Mouse (Mus musculus) naive thymus-derived CD4-positive, alpha-beta T cell, adult 2 months (primary cell): ENCODE data around the gene Trpc1.

Experiments
- DNase-seq: peaks from one replicate; pipeline ENCODE4 v3.0.0-alpha.2; 2011; ENCODE audit warnings: low read depth

The Trpc1 gene

GRCm38 (mm10) chr9:95696581-95696980 is 53.6 kb downstream of the Trpc1 start:
- no peak for DNase-seq

DNA sequence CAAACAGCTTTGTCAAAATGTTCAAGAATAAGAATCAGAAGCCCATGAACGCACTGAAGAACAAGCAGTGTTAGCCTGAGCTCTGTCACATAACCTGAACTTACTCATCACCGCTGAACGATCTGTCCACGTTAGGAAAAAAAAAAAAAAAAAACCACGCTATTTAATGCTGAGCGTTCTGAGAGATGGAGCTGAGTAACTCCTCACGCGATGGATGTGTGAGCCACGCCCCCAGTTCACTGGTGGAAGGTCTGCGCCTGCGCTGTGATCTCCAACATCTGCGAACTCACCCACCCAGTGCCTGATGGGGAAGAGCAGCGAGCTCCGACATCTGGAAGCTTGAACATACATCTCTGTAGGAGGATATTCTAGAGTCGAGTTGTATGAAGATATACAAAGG is 55.2 kb downstream of the Trpc1 start:
- DNase-seq = no peak

GRCm38 (mm10) chr9:95694526-95694925 is 55.6 kb downstream of the Trpc1 start:
- DNase-seq = no peak

- DNase-seq = no peak
Measured at GRCm38 (mm10) chr9:95693528-95694100, 56.6 kb downstream of the Trpc1 start.

GRCm38 (mm10) chr9:95692823-95693222 is 57.4 kb downstream of the Trpc1 start:
- DNase-seq = no peak

DNA sequence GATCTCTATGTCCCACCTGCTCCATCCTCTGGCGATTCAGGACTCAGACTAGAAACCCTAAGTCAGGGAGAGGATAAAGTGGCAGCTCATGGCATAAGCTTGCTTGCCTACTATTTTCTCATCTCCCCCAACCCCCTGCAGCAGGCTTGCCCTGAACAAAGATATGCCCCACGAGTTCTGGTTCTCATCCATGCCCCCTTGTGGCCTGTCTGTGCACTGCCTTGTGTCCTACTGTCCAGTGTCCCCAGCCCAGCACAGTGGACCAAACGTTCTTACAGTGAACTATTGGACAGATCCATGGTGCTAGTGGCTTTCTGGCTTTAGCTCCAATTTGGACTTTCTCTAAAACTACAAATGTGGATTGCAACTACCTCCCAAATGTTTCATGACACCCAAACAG is 62.1 kb downstream of the Trpc1 start:
- DNase-seq = no peak

DNA sequence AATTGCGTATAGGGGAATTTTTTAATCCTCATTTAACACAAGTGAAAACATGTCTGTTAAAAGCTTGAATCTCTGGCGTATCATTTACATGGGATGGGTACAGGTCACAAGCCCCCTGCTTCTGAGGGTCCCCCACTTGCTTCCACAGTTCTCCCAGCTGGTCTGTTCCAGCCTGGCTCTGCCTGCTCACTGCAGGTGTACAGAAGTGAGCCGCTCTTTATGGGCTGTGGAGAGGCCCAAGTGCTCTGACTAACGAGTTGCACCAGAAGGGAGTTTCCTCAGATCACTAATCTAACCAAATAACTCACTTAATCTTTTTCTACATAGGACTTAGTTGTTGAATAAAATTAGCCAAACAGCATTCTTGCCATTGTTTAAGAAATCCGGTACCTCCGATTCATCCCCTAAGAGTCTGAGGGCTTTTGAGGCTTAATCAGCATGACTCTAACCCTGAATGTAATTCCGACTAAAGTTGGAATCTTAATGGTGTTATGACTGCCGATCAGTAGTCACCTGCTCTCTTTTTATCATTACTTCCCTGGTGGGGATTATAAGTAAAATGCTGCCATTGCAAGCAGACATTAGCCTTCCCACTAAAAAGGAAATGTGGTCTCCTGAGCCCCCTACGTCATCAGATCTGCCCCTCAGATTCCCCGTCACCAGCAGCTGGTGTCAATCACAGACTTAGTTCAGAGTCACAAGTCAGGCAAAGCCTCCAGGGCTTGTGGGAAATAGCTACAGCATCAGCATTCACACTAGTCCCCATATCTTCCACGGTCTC is 64.3 kb downstream of the Trpc1 start:
- DNase-seq = no peak

DNA sequence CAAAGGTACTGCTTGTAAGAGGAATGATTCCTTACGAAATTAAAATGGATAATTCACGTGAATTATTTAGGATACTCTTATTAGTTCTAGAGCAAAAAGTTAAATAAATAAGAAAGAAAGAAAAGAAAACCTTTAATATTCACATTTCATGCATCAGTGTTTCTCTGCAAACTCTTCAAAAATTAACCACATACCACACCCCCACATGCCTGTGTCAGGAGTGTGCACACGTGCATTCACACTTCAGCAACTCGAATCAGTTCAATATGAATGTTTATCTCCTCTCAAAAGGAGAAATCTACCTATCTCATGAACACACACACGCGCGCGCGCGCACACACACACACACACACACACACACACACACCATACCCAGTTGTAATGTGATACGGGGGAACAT is 69.5 kb downstream of the Trpc1 start:
- DNase-seq = no peak

DNA sequence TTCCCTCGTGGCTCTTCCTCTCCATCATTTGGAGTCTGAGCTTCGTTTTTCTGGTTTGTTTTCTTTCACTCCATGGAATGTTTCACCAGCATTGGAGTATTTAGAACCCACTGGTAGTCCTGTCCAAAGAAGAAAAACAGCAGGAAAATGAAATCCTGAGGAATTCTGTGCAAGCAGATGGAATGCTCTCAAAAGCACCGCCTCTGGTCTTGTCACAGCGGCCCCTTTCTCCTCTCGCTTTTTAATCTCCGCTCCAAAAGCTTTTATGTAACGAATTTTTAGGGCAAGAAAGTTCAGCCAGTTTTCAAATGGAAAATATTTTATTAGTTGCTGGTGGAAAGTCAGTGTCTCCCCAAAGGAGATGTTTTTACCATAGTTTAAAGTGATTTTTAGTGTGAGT is 70.2 kb downstream of the Trpc1 start:
- DNase-seq = no peak

- no peak for DNase-seq
Measured at GRCm38 (mm10) chr9:95676021-95676420, 74.2 kb downstream of the Trpc1 start.

DNA sequence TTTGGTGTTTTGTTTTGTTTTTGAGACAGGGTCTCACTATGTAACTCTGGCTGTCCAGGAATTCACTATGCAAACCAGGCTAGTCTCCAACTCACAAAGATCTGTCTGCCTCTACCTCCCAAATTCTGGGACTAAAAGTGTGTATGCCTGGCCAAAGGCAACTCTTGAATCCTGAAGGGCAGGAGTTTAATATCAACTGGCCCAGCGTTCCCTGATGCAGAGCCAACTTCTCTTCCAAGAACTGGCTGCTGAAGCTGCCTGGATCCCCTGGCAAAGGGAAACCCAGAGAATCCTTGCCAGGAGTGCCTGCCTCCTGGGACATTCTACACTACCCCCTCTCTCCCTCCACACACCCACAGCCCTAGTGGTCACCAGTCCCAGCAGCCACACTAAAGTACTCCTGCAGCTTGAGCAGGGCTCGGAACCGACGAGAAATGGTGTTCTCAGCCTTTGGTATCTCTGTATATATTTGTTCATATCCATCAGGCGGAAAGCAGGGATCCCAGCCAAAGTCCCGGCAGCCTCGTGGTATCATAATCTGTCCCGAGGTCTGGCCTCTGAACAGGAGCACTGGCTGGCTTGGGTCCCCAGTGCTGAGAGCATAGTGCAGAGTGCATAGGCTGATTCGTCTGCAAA is 75.0 kb downstream of the Trpc1 start:
- no peak for DNase-seq

GRCm38 (mm10) chr9:95672760-95673159 is 77.4 kb downstream of the Trpc1 start:
- no peak for DNase-seq

GRCm38 (mm10) chr9:95672331-95672730 is 77.8 kb downstream of the Trpc1 start:
- DNase-seq = no peak

DNA sequence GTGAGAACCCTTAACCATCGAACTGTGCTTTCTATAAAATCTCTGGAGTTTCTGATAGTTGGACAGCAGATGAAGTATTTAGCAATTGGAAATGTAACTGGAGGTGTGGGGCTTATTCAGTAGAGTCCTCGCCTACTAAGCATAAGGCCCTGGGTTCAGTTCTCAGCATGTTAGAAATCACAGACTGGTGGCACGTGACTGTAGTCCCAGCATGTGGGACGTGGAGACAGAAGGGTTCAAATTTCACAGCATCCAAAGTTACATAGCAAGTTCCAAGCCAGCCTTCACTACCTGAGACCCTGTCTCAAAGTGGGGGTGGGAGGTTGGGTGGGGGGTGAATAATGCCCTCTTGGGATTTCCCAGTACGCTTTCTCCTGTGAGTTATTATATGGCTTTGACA is 81.9 kb downstream of the Trpc1 start:
- no peak for DNase-seq

- DNase-seq = no peak
Measured at GRCm38 (mm10) chr9:95667836-95668235, 82.3 kb downstream of the Trpc1 start.

- no peak for DNase-seq
Measured at GRCm38 (mm10) chr9:95665835-95666234, 84.3 kb downstream of the Trpc1 start.

DNA sequence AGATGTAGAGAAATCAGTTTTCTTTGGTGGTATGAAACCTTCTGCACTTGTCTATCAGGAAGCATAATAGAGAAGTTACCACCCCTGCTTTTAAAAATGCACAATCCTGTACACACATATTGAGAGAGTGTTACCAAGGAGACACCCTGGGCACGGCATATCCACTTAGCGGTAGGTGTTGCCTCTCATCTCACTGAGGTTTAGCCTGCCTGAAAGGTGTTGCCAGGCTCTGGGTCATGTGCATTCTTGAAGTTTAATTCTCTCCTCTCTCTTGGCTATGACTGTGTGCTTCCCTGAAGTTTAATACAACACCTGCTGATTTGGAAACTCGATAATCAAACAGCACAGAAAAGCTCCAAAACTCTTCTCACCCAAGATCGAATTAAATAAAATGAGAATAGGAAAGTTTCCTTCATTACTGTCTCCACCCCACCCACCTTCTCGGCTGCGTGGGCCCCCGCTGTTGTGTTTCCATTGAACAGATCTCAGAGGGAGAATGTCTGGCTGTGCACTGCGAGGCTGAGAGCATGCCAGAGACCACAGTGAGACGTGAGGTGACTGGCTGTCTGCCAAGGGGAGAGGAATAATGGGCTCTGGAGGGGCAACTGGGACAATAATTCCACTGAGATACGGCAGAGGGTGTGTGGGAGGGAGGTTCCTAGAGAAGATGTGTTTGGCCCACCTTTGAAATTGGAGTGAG is 85.7 kb downstream of the Trpc1 start:
- no peak for DNase-seq

DNA sequence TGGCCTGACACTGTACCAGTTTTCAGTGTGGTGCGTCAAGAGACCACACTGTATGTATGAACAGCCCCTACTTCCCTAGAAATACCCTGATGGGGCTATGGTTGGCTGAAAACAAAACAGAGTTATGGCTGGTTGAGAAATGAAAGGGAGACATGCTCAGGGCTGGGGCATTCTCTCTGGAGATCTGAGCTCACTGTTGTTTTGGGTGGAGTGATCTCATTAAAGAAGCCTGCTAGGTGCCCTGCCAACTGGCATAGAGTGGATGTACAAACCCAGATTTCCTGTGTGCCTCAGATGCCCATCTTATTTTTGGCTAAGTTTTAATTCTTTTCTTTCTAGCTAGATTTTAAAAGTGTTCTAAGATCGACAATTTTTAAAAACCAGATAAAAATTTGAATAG is 92.2 kb downstream of the Trpc1 start:
- no peak for DNase-seq
